Mouse (Mus musculus) forebrain, embryonic 14.5 days (tissue): ENCODE data around the gene Ankrd2. TPM values are rescaled to one million over a fixed set of nuclear protein-coding genes. Genes with fewer than 3 reads are reported as not detected.

Experiments
- ATAC-seq: fragments of 200-750 bp; cut with Nextera tagmentation; 2 replicates; pipeline ENCODE4 v1.8.0; 2017; ENCODE audit warnings: mild to moderate bottlenecking, moderate library complexity
- DNase-seq: peaks from one replicate; pipeline ENCODE4 v3.0.0-alpha.2; 2015; ENCODE audit warnings: low spot score
- H3K27ac ChIP-seq: fragments of 300-500 bp; sonication (generic); 2 replicates; pipeline ENCODE4 v1.5.1; 2014; ENCODE audit warnings: low read depth, mild to moderate bottlenecking, control low read depth, low read length, moderate library complexity
- H3K27me3 ChIP-seq: fragments of 300-500 bp; sonication (generic); replicated peaks from 2 replicates; pipeline ENCODE4 v1.6.1; 2014; ENCODE audit warnings: low read length, control low read depth, mixed read lengths; ENCODE audit not compliant: control insufficient read depth, insufficient read depth
- H3K36me3 ChIP-seq: fragments of 300-500 bp; sonication (generic); 2 replicates; pipeline ENCODE4 v1.6.1; 2014; ENCODE audit warnings: low read length, control low read depth; ENCODE audit not compliant: control insufficient read depth, insufficient read depth
- H3K4me1 ChIP-seq: fragments of 300-500 bp; sonication (generic); 2 replicates; pipeline ENCODE4 v1.6.1; 2014; ENCODE audit warnings: antibody characterized with exemption, low read length, control low read depth; ENCODE audit not compliant: control insufficient read depth, insufficient read depth
- H3K4me2 ChIP-seq: fragments of 300-500 bp; sonication (generic); 2 replicates; pipeline ENCODE4 v1.6.1; 2014; ENCODE audit warnings: mild to moderate bottlenecking, control low read depth, low read length
- H3K4me3 ChIP-seq: fragments of 300-500 bp; sonication (generic); 2 replicates; pipeline ENCODE4 v1.5.1; 2014; ENCODE audit warnings: low read depth, low read length, control low read depth
- H3K9ac ChIP-seq: fragments of 300-500 bp; sonication (generic); 2 replicates; pipeline ENCODE4 v1.6.1; 2014; ENCODE audit warnings: mild to moderate bottlenecking, low read length, control low read depth, moderate library complexity
- H3K9me3 ChIP-seq: fragments of 300-500 bp; sonication (generic); replicated peaks from 2 replicates; pipeline ENCODE4 v1.6.1; 2016; ENCODE audit warnings: low read length, control low read depth, mixed read lengths; ENCODE audit not compliant: control insufficient read depth
- WGBS: fragments of 180-500 bp; shearing (Covaris S2); extraction: QIAGEN DNeasy Blood & Tissue Kit; methylation state at CpG from one replicate; pipeline ENCODE4 v1.1.7; 2014; 5-methylcytosine and 5-hydroxymethylcytosine counted together
- polyA plus RNA-seq: library from polyadenylated mRNA; unstranded; fragments of >200 nt; fragmentation: Nextera tagmentation; extraction: Ambion mirVana; gene quantifications from 2 replicates; pipeline ENCODE4 v1.2.1, GENCODE M21; 2014

Ankrd2 gene
- polyA plus RNA-seq, 1 experiment from 2014 or later, result 0.47 TPM

GRCm38 (mm10) chr19:42021681-42022541 lies 13.9 kb upstream of the Ankrd2 start:
- H3K27me3 ChIP-seq, result no peaks in the 10 kb centered on the region
- H3K4me3 ChIP-seq, result no peak overlapping the region
- no peaks in the 10 kb centered on the region for H3K36me3 ChIP-seq
- H3K27ac ChIP-seq, result no peak overlapping the region
- no peak for DNase-seq
- H3K4me2 ChIP-seq, result no peak overlapping the region
- no peak overlapping the region for H3K9ac ChIP-seq
- H3K4me1 ChIP-seq, result no peaks in the 10 kb centered on the region
- no peak for ATAC-seq
- WGBS, result 73% methylated on average over 10 of the region's 10 CpGs
- H3K9me3 ChIP-seq, result no peaks in the 10 kb centered on the region

GRCm38 (mm10) chr19:42022542-42022848 lies 13.3 kb upstream of the Ankrd2 start:
- no peak overlapping the region for H3K4me2 ChIP-seq
- WGBS, result 74% methylated on average over 2 of the region's 2 CpGs
- no peaks in the 10 kb centered on the region for H3K36me3 ChIP-seq
- no peak overlapping the region for H3K27ac ChIP-seq
- no peak overlapping the region for H3K4me3 ChIP-seq
- no peak for DNase-seq
- no peaks in the 10 kb centered on the region for H3K27me3 ChIP-seq
- no peaks in the 10 kb centered on the region for H3K9me3 ChIP-seq
- no peak for ATAC-seq
- H3K4me1 ChIP-seq, result no peaks in the 10 kb centered on the region
- H3K9ac ChIP-seq, result no peak overlapping the region

- DNase-seq (peak; percentile 77), ATAC-seq (peak; percentile 58)
- no peak overlapping the region for H3K27ac ChIP-seq
- H3K36me3 ChIP-seq, result no peaks in the 10 kb centered on the region
- no peaks in the 10 kb centered on the region for H3K27me3 ChIP-seq
- 12% methylated on average over 5 of the region's 5 CpGs for WGBS
- no peak overlapping the region for H3K9ac ChIP-seq
- H3K4me3 ChIP-seq, result no peak overlapping the region
- no peaks in the 10 kb centered on the region for H3K4me1 ChIP-seq
- H3K9me3 ChIP-seq, result no peaks in the 10 kb centered on the region
- H3K4me2 ChIP-seq, result no peak overlapping the region
Measured at GRCm38 (mm10) chr19:42026158-42026557, 9.6 kb upstream of the Ankrd2 start.

DNA sequence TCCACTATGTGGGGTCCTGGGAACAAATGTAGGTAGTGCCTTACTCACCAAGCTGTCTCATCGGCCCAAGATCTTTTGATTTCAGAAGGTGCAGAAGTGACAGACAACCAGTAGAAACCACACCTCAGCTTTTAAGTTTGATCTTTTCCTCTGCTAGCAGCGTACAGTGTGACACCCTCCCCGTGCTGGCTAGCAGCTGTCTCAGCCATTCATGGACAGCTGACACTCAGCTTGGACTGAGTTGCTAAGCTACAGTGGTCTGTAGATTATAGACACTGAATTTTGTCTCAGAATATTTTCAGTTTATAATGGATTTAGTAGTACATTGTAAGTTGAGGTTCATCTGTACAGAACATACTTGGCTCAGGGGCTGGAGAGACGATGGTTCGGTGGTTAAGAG lies 4.7 kb upstream of the Ankrd2 start:
- Histone ChIP-seq H3K9ac (no peak overlapping the region), H3K36me3 (no peaks in the 10 kb centered on the region), H3K27ac (no peak overlapping the region), H3K9me3 (no peaks in the 10 kb centered on the region), H3K27me3 (no peaks in the 10 kb centered on the region), H3K4me1 (no peaks in the 10 kb centered on the region), H3K4me3 (no peak overlapping the region), H3K4me2 (no peak overlapping the region)
- no peak for DNase-seq
- no peak for ATAC-seq
- 92% methylated on average over 5 of the region's 5 CpGs for WGBS

GRCm38 (mm10) chr19:42033611-42034010 lies 2.2 kb upstream of the Ankrd2 start:
- 76% methylated on average over 14 of the region's 14 CpGs for WGBS
- H3K9ac ChIP-seq, result no peak overlapping the region
- DNase-seq, result no peak

DNA sequence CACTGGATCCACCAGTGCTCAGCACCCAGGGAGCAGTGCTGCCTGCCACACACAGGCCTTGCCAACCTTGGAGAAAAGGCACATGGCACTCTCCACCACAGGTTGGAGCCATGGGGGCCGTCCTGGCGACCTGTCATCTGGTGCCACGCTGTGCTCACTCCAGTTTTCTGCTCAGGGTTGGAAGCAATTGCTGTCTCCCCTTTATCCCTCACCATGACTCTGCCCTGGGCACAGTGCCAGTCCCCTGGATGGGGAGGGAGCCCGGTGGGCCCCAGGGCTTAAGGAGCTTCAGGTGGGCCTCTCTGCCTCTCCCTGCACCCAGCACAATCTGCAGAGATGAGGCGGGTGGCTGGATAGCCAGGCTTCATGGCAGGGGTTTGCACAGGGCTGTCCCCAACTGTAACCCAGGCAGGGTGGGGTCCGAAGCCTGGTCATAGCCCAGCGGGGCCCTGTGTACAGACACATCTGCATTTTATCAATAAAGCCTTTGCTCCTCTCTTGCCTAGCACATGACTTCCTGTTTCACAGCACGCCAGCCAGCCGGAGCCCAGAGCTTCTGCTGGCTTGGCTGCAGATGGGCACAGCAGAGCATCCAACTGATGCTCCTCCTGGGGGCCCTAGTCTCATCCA lies 1.5 kb upstream of the Ankrd2 start:
- no peak for ATAC-seq

More at GRCm38 (mm10) chr19:42033611-42034010, 2.2 kb upstream of the Ankrd2 start:
- no peak overlapping the region for H3K4me3 ChIP-seq
- H3K36me3 ChIP-seq, result no peaks in the 10 kb centered on the region
- no peak overlapping the region for H3K27ac ChIP-seq
- H3K27me3 ChIP-seq, result no peaks in the 10 kb centered on the region
- no peak for ATAC-seq
- H3K4me1 ChIP-seq, result no peaks in the 10 kb centered on the region
- H3K4me2 ChIP-seq, result no peak overlapping the region
- H3K9me3 ChIP-seq, result no peaks in the 10 kb centered on the region

DNA sequence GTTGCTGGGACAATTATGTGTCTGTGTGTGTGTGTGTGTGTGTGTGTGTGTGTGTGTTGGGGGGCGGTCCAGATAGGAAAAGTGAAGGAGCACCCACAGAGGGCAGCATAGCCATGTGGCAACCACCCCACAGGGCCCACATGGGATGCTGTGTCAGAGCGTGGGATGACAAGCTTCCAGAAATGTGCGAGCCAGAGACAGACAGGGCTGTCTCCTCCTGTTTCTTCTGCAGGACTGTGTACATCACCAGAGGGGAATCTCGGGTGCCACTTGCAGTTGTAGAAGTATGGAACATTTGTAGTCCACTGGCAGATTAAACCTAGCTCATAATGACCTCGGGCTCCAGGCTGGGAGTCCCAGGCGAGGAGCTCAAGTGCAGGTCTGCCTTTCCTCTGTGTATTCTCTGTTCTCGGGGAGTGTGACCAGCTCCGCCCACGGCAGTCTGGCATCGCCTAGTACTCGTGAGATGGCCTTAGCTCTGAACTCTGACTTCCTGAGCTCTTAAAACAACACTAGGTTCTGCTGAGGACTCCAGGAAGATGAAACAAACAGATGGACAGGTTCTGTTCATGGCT lies 832 bp upstream of the Ankrd2 start:
- Histone ChIP-seq H3K9me3 (no peaks in the 10 kb centered on the region), H3K27ac (no peak overlapping the region), H3K27me3 (no peaks in the 10 kb centered on the region), H3K4me1 (no peaks in the 10 kb centered on the region), H3K9ac (no peak overlapping the region), H3K4me3 (no peak overlapping the region), H3K36me3 (no peaks in the 10 kb centered on the region), H3K4me2 (no peak overlapping the region)
- 66% methylated on average over 11 of the region's 11 CpGs for WGBS
- DNase-seq (no peak), ATAC-seq (no peak)

More for the DNA sequence above, 1.5 kb upstream of the Ankrd2 start:
- Histone ChIP-seq H3K4me3 (no peak overlapping the region), H3K4me2 (no peak overlapping the region), H3K27me3 (no peaks in the 10 kb centered on the region), H3K9me3 (no peaks in the 10 kb centered on the region), H3K27ac (no peak overlapping the region), H3K4me1 (no peaks in the 10 kb centered on the region), H3K9ac (no peak overlapping the region), H3K36me3 (no peaks in the 10 kb centered on the region)
- no peak for DNase-seq
- 66% methylated on average over 9 of the region's 9 CpGs for WGBS

- WGBS, result 68% methylated on average over 3 of the region's 3 CpGs
Measured at GRCm38 (mm10) chr19:42036357-42036756, 557 bp downstream of the Ankrd2 start.

DNA sequence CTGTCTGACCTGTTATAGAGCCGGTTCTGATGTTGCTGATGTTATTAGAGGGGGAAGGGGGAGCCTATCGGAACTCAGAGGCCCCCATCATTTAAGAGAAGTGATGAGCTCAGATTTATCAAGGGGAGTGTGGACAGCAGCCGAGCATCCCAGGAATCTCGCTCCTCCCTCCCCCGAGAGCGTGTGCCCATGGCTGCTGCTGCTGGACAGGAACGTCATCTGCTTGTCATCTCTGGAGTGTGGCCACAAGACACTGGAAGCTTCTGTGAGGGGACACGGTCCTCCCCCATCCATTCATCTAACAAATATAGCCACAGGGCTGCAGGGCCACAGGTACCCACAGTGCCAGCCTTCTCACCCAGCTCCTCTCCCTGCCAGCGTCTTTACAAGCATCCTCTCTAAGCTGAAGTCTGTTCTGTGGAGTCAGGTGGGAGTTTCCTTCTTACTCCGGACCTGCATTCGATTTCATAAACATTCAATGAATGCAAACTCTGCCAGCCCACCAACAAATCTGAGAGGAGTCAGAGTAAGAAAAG lies 1.4 kb downstream of the Ankrd2 start:
- no peak overlapping the region for H3K4me3 ChIP-seq
- H3K4me2 ChIP-seq, result no peak overlapping the region
- DNase-seq (no peak), ATAC-seq (no peak)
- H3K9me3 ChIP-seq, result no peaks in the 10 kb centered on the region
- H3K4me1 ChIP-seq, result no peaks in the 10 kb centered on the region
- H3K27me3 ChIP-seq, result no peaks in the 10 kb centered on the region
- no peak overlapping the region for H3K9ac ChIP-seq
- H3K27ac ChIP-seq, result no peak overlapping the region
- no peaks in the 10 kb centered on the region for H3K36me3 ChIP-seq
- 75% methylated on average over 11 of the region's 11 CpGs for WGBS

More at GRCm38 (mm10) chr19:42036357-42036756, 557 bp downstream of the Ankrd2 start:
- Histone ChIP-seq H3K9ac (no peak overlapping the region), H3K36me3 (no peaks in the 10 kb centered on the region), H3K27me3 (no peaks in the 10 kb centered on the region), H3K27ac (no peak overlapping the region), H3K4me1 (no peaks in the 10 kb centered on the region), H3K4me3 (no peak overlapping the region), H3K4me2 (no peak overlapping the region), H3K9me3 (no peaks in the 10 kb centered on the region)
- DNase-seq (no peak), ATAC-seq (no peak)
